Mouse (Mus musculus) brain, embryonic 14.5 days (tissue): ENCODE results near the gene Elmsan1.

ENCODE experiments used
- CTCF ChIP-seq: fragments of 200-500 bp; IDR thresholded peaks from 2 replicates; pipeline ENCODE4 v1.5.1; 2012; ENCODE audit warnings: inconsistent platforms, mild to moderate bottlenecking, moderate library complexity, borderline replicate concordance; ENCODE audit not compliant: insufficient read depth, insufficient read length; ENCODE audit errors: extremely low read depth
- POLR2A ChIP-seq: fragments of 200-500 bp; IDR thresholded peaks from 2 replicates; pipeline ENCODE4 v1.6.1; 2012; ENCODE audit warnings: mild to moderate bottlenecking, inconsistent platforms, borderline replicate concordance; ENCODE audit not compliant: poor library complexity, insufficient read depth, insufficient read length, severe bottlenecking; ENCODE audit errors: extremely low read depth

DNA sequence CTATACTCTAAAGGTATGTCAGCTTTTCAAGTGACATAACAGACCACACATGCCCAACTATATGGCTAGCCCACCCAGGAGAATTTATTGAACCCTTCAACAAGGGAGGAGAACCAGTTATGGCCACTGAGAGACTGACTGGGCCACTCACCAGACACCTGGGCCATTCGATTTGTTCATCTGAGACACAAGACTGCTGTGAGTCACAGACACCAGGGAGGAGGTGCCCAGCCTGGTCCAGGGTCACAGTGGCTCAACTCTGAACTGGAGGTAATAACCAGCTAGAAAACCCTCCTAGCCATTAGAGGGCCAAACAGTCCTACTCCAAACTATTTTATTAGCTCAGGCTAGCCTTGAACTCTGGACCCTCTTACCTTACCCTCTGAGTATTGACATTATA is 40.6 kb downstream of the Elmsan1 start:
- no peak for TF ChIP-seq CTCF
- no peak for TF ChIP-seq POLR2A
